Mouse (Mus musculus) ES-E14 (cell line): ENCODE results near the gene Gata2. TPM values are rescaled to one million over a fixed set of nuclear protein-coding genes. Genes with fewer than 3 reads are reported as not detected.

Experiments
- DNase-seq: peaks from one replicate; pipeline ENCODE4 v3.0.0-alpha.2; 2013; ENCODE audit warnings: low read depth, low spot score
- H3K27ac ChIP-seq: 2 replicates; pipeline ENCODE4 v1.5.1; 2012; ENCODE audit warnings: low read depth, mild to moderate bottlenecking, low read length, moderate library complexity, mixed read lengths; ENCODE audit not compliant: poor library complexity, insufficient read depth, severe bottlenecking
- H3K36me3 ChIP-seq: 2 replicates; pipeline ENCODE4 v1.6.1; 2012; ENCODE audit warnings: mild to moderate bottlenecking, low read length, moderate library complexity, mixed read lengths; ENCODE audit not compliant: control insufficient read depth, poor library complexity, insufficient read depth, severe bottlenecking
- H3K4me1 ChIP-seq, 2 experiments: fragments of 150-350 bp in 1 of 2; sonication (generic) in 1 of 2; 2 replicates each; pipeline ENCODE4 v1.6.1; 2012; ENCODE audit warnings: low read length in 2 of 2, mild to moderate bottlenecking in 1 of 2, mixed read lengths in 1 of 2; ENCODE audit not compliant: control insufficient read depth in 2 of 2, insufficient read depth in 2 of 2, poor library complexity in 1 of 2
- H3K4me3 ChIP-seq, 2 experiments: fragments of 150-350 bp in 1 of 2; sonication (generic) in 1 of 2; 2 replicates each; pipeline ENCODE4 v1.5.1; 2012; ENCODE audit warnings: low read length in 2 of 2, low read depth in 1 of 2, mild to moderate bottlenecking in 1 of 2, mixed read lengths in 1 of 2; ENCODE audit not compliant: insufficient read depth in 1 of 2, poor library complexity in 1 of 2, severe bottlenecking in 1 of 2
- H3K9ac ChIP-seq: 2 replicates; pipeline ENCODE4 v1.6.1; 2012; ENCODE audit warnings: low read depth, mild to moderate bottlenecking, low read length, mixed read lengths; ENCODE audit not compliant: poor library complexity, insufficient read depth, severe bottlenecking
- H3K9me3 ChIP-seq: fragments of 150-350 bp; sonication (generic); 2 replicates; pipeline ENCODE4 v1.6.1; 2012; ENCODE audit warnings: low read depth, mild to moderate bottlenecking, low read length; ENCODE audit not compliant: control insufficient read depth, insufficient read depth
- CHD2 ChIP-seq: IDR thresholded peaks from 2 replicates; pipeline ENCODE4 v1.6.1; 2014; ENCODE audit warnings: mild to moderate bottlenecking, low read depth, low read length, inconsistent platforms
- HCFC1 ChIP-seq: IDR thresholded peaks from 2 replicates; pipeline ENCODE4 v1.6.1; 2012; ENCODE audit warnings: low read length, inconsistent platforms, borderline replicate concordance; ENCODE audit not compliant: insufficient read depth
- MAFK ChIP-seq: IDR thresholded peaks from 2 replicates; pipeline ENCODE4 v1.6.1; 2014; ENCODE audit warnings: mild to moderate bottlenecking, low read depth, low read length, inconsistent platforms; ENCODE audit not compliant: insufficient read depth
- ZC3H11A ChIP-seq: IDR thresholded peaks from 2 replicates; pipeline ENCODE4 v1.6.1; 2012; ENCODE audit warnings: low read depth, mild to moderate bottlenecking, inconsistent platforms, low read length, borderline replicate concordance
- ZNF384 ChIP-seq: IDR thresholded peaks from 2 replicates; pipeline ENCODE4 v1.6.1; 2012; ENCODE audit warnings: low read depth, low read length, inconsistent platforms
- in situ Hi-C, 2 experiments: fragments of 600-800 bp; cut with MboI; formaldehyde crosslinking; loops; one replicate each; pipeline ENCODE4 v1.15.1; 2025; ENCODE audit warnings: low sequenced_read_pairs in 2 of 2, inconsistent platforms in 1 of 2; ENCODE audit not compliant: unreplicated experiment in 2 of 2
- total RNA-seq: library from RNA; depleted of rRNA; stranded (reverse); fragments of 300-350 nt; gene quantifications from 2 replicates; pipeline ENCODE4 v1.2.3, GENCODE M21; 2012

Gata2 gene
- total RNA-seq, 1 experiment: 5.4 TPM

- Histone ChIP-seq H3K36me3 (no peaks in the 10 kb centered on the region), H3K27ac (no peak overlapping the region), H3K9me3 (no peaks in the 10 kb centered on the region), H3K4me3 (no peak overlapping the region), H3K9ac (no peak overlapping the region), H3K4me1 (no peaks in the 10 kb centered on the region)
- TF ChIP-seq HCFC1: no peak
- TF ChIP-seq ZNF384: no peak
- no peak for TF ChIP-seq MAFK
- no peak for TF ChIP-seq CHD2
- TF ChIP-seq ZC3H11A: no peak
- in situ Hi-C loops: no loop called here
- no peak for DNase-seq
These were observed 27.6 kb upstream of the Gata2 start for GRCm38 (mm10) chr6:88166054-88166453.

GRCm38 (mm10) chr6:88174191-88174590, 19.5 kb upstream of the Gata2 start:
- Histone ChIP-seq H3K4me1 (no peaks in the 10 kb centered on the region), H3K9me3 (no peaks in the 10 kb centered on the region), H3K4me3 (no peak overlapping the region), H3K27ac (no peak overlapping the region), H3K9ac (no peak overlapping the region), H3K36me3 (no peaks in the 10 kb centered on the region)
- in situ Hi-C loops: no loop called here
- TF ChIP-seq HCFC1 (no peak), CHD2 (no peak), MAFK (no peak), ZNF384 (no peak), ZC3H11A (no peak)
- DNase-seq: no peak

GRCm38 (mm10) chr6:88174676-88175075, 19.0 kb upstream of the Gata2 start:
- no peak for TF ChIP-seq ZNF384
- TF ChIP-seq CHD2: no peak
- TF ChIP-seq ZC3H11A: no peak
- TF ChIP-seq MAFK: no peak
- TF ChIP-seq HCFC1: no peak
- H3K27ac ChIP-seq: no peak overlapping the region
- H3K4me3 ChIP-seq: no peak overlapping the region
- no peaks in the 10 kb centered on the region for H3K9me3 ChIP-seq
- in situ Hi-C loops: no loop called here
- no peak for DNase-seq
- H3K36me3 ChIP-seq: no peaks in the 10 kb centered on the region
- H3K4me1 ChIP-seq: no peaks in the 10 kb centered on the region
- no peak overlapping the region for H3K9ac ChIP-seq

- TF ChIP-seq ZC3H11A: no peak
- no peak for TF ChIP-seq CHD2
- no peak for TF ChIP-seq MAFK
- TF ChIP-seq HCFC1: no peak
- no peak for TF ChIP-seq ZNF384
- no peak for DNase-seq
- H3K4me1 ChIP-seq: 0 out of 4 replicates have a peak, but pooled peaks cover 0 to 3% of the 10 kb centered on the region in 2 experiments
- in situ Hi-C loops: loop anchor here in 1 of 2 experiments (10.0 kb wide), 1 partner anchor 320 kb away; no protein-coding TSS in a partner anchor
- H3K36me3 ChIP-seq: no peaks in the 10 kb centered on the region
- no peak overlapping the region for H3K4me3 ChIP-seq
- no peak overlapping the region for H3K27ac ChIP-seq
- H3K9ac ChIP-seq: no peak overlapping the region
- no peaks in the 10 kb centered on the region for H3K9me3 ChIP-seq
These were observed 9.0 kb upstream of the Gata2 start for GRCm38 (mm10) chr6:88184671-88185070.

GRCm38 (mm10) chr6:88188148-88188547, 5.5 kb upstream of the Gata2 start:
- no peak for TF ChIP-seq HCFC1
- no peak for TF ChIP-seq MAFK
- TF ChIP-seq ZC3H11A: no peak
- no peak for TF ChIP-seq CHD2
- TF ChIP-seq ZNF384: no peak
- Histone ChIP-seq H3K27ac (no peak overlapping the region), H3K4me1 (peaks cover 0 to 8% of the 10 kb centered on the region in 2 experiments; a peak in 1 of 4 replicates), H3K9me3 (no peaks in the 10 kb centered on the region), H3K4me3 (no peak overlapping the region), H3K9ac (no peak overlapping the region), H3K36me3 (no peaks in the 10 kb centered on the region)
- in situ Hi-C loops: loop anchor here in 1 of 2 experiments (10.0 kb wide), 1 partner anchor 317 kb away; no protein-coding TSS in a partner anchor
- no peak for DNase-seq
